Mouse (Mus musculus) monocyte, adult 2 months (primary cell): ENCODE results near the gene Ros1.

Experiments
- DNase-seq, 2 experiments: peaks; one replicate each; pipeline ENCODE4 v3.0.0; 2022; ENCODE audit warnings: low spot score in 2 of 2, low read depth in 1 of 2

Ros1 gene

GRCm38 (mm10) chr10:52194957-52195852, at the start of gene Ros1:
Gene Ros1, minus strand, starts transcription at chr10:52195244.
- DNase-seq, result no peak

- DNase-seq, result no peak
Measured at GRCm38 (mm10) chr10:52242680-52243323, 47.8 kb upstream of the Ros1 start.

GRCm38 (mm10) chr10:52242015-52242414, 47.0 kb upstream of the Ros1 start:
- DNase-seq, result no peak

GRCm38 (mm10) chr10:52235461-52235860, 40.4 kb upstream of the Ros1 start:
- DNase-seq, result no peak

- no peak for DNase-seq
Measured at GRCm38 (mm10) chr10:52234654-52234981, 39.6 kb upstream of the Ros1 start.

- DNase-seq, result no peak
Measured at GRCm38 (mm10) chr10:52233969-52234653, 39.1 kb upstream of the Ros1 start.

- no peak for DNase-seq
Measured at GRCm38 (mm10) chr10:52233301-52233968, 38.4 kb upstream of the Ros1 start, which contains the start of gene Dcbld1. Gene Dcbld1, plus strand, starts transcription at chr10:52233619.

GRCm38 (mm10) chr10:52232196-52233176, 37.4 kb upstream of the Ros1 start:
- no peak for DNase-seq

GRCm38 (mm10) chr10:52219600-52219999, 24.6 kb upstream of the Ros1 start:
- no peak for DNase-seq

- DNase-seq, result no peak
Measured at GRCm38 (mm10) chr10:52217564-52217934, 22.5 kb upstream of the Ros1 start.

GRCm38 (mm10) chr10:52216797-52217563, 21.9 kb upstream of the Ros1 start:
- DNase-seq, result no peak

GRCm38 (mm10) chr10:52215267-52215818, 20.3 kb upstream of the Ros1 start:
- no peak for DNase-seq

GRCm38 (mm10) chr10:52204006-52204405, 9.0 kb upstream of the Ros1 start:
- no peak for DNase-seq

- no peak for DNase-seq
Measured at GRCm38 (mm10) chr10:52185900-52186299, 9.1 kb downstream of the Ros1 start.

GRCm38 (mm10) chr10:52182878-52183277, 12.2 kb downstream of the Ros1 start:
- DNase-seq, result no peak

- DNase-seq, result no peak
Measured at GRCm38 (mm10) chr10:52174376-52174775, 20.7 kb downstream of the Ros1 start.

- DNase-seq, result no peak
Measured at GRCm38 (mm10) chr10:52170489-52170888, 24.6 kb downstream of the Ros1 start.

GRCm38 (mm10) chr10:52169841-52170240, 25.2 kb downstream of the Ros1 start:
- no peak for DNase-seq

- DNase-seq, result no peak
Measured at GRCm38 (mm10) chr10:52165376-52165775, 29.7 kb downstream of the Ros1 start.
